ENCODE assay signal across 10 mouse cellular contexts in the genomic region with DNA sequence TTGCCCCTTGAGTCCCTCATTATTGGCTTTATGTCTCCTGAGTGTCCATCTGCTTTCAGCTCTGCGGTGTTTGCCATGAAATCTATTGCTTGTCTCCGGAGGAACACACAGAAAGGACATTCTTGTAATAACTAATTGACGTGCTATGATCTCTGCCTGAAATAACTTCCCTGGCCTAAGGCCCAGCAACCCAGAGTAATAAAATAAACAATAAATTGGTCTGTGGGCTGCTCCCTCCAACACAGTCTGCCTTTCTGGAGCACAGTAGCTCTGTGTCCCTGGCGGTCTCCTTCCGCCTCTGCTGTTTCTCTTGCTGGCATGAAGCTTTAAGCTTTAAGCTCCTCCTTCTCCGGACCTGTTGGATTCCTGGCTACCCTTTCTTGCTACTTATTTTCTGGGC. TPM values are rescaled to one million over a fixed set of nuclear protein-coding genes. Genes with fewer than 3 reads are reported as not detected.
DNase-seq lines count a peak whose midpoint lies in the region; ATAC-seq and TF ChIP-seq lines count a peak whose summit lies in the region.
"Had no signal": no experiment of that assay in that cellular context is flagged by ENCODE, and none has a peak within 500 bp of the region (broad histone marks: within the 10 kb centered on the region; RNA-seq: fewer than 3 reads in every experiment).

No protein-coding gene starts in this region.

- H3K4me2 ChIP-seq in limb, embryonic 12.5 days: no peak overlapping the region
- H3K4me2 ChIP-seq in limb, embryonic 13.5 days (replicated peaks): no peak overlapping the region
- no peak overlapping the region for H3K4me2 ChIP-seq in hindbrain, embryonic 13.5 days
- no peak overlapping the region for H3K4me2 ChIP-seq in midbrain, embryonic 13.5 days (replicated peaks)

- no peaks in the 10 kb centered on the region for H3K27me3 ChIP-seq in limb, embryonic 12.5 days
- H3K27me3 ChIP-seq in limb, embryonic 10.5 days (ENCODE audit: low read depth, poor library complexity, severe bottlenecking): no peaks in the 10 kb centered on the region
- no peaks in the 10 kb centered on the region for H3K27me3 ChIP-seq in kidney, adult 2 months (replicated peaks; ENCODE audit: control insufficient read depth, insufficient read depth, low read length)
- peaks cover 1% of the 10 kb centered on the region; the same call in 1 of the 2 replicates for H3K27me3 ChIP-seq in limb, embryonic 13.5 days
- H3K27me3 ChIP-seq in small intestine, adult 2 months (ENCODE audit: control insufficient read depth, insufficient read depth, low read length): peaks cover 10% of the 10 kb centered on the region; the same call in 1 of the 2 replicates
- no peaks in the 10 kb centered on the region for H3K27me3 ChIP-seq in hindbrain, embryonic 13.5 days
- no peaks in the 10 kb centered on the region for H3K27me3 ChIP-seq in midbrain, embryonic 13.5 days

- peak overlapping the region; percentile 45; the same call in 1 of the 2 replicates for H3K27ac ChIP-seq in limb, embryonic 12.5 days
- no peak overlapping the region for H3K27ac ChIP-seq in limb, embryonic 10.5 days
- H3K27ac ChIP-seq in kidney, adult 2 months (ENCODE audit: insufficient read depth, low read depth, low read length): peak overlapping the region; percentile 64
- 0 out of 2 replicates have a peak overlapping the region, but pooled peaks have one; percentile 0 for H3K27ac ChIP-seq in limb, embryonic 13.5 days
- peak overlapping the region; percentile 48; the same call in 1 of the 2 replicates for H3K27ac ChIP-seq in small intestine, adult 2 months (ENCODE audit: insufficient read depth, low read depth, low read length)
- no peak overlapping the region for H3K27ac ChIP-seq in hindbrain, embryonic 13.5 days
- no peak overlapping the region for H3K27ac ChIP-seq in midbrain, embryonic 13.5 days

- 48% methylated on average over 6 of the region's 6 CpGs for WGBS in limb, embryonic 12.5 days
- WGBS in limb, embryonic 10.5 days: 90% methylated on average over 6 of the region's 6 CpGs
- 46% methylated on average over 6 of the region's 6 CpGs for WGBS in kidney, adult 2 months
- 37% methylated on average over 6 of the region's 6 CpGs for WGBS in limb, embryonic 13.5 days
- WGBS in small intestine, adult 2 months: 48% methylated on average over 6 of the region's 6 CpGs
- WGBS in hindbrain, embryonic 13.5 days: 65% methylated on average over 6 of the region's 6 CpGs
- WGBS in midbrain, embryonic 13.5 days: 83% methylated on average over 6 of the region's 6 CpGs

- no peak for ATAC-seq in limb, embryonic 12.5 days (ENCODE audit: insufficient number of reproducible peaks, insufficient read depth, low FRiP score, low TSS enrichment, low read depth)
- ATAC-seq in limb, embryonic 13.5 days (ENCODE audit: low FRiP score, low read depth): peak; percentile 61; the same call in 1 of the 2 replicates
- ATAC-seq in hindbrain, embryonic 13.5 days (ENCODE audit: low FRiP score): no peak
- no peak for ATAC-seq in midbrain, embryonic 13.5 days

- H3K36me3 ChIP-seq in limb, embryonic 12.5 days: no peaks in the 10 kb centered on the region
- no peaks in the 10 kb centered on the region for H3K36me3 ChIP-seq in limb, embryonic 10.5 days
- H3K36me3 ChIP-seq in kidney, adult 2 months (ENCODE audit: control insufficient read depth, insufficient read depth, low read length): no peaks in the 10 kb centered on the region
- no peaks in the 10 kb centered on the region for H3K36me3 ChIP-seq in limb, embryonic 13.5 days
- H3K36me3 ChIP-seq in small intestine, adult 2 months (ENCODE audit: control insufficient read depth, insufficient read depth, low read length): no peaks in the 10 kb centered on the region
- H3K36me3 ChIP-seq in hindbrain, embryonic 13.5 days: no peaks in the 10 kb centered on the region
- H3K36me3 ChIP-seq in midbrain, embryonic 13.5 days: no peaks in the 10 kb centered on the region

- no peaks in the 10 kb centered on the region for H3K9me3 ChIP-seq in limb, embryonic 12.5 days
- no peaks in the 10 kb centered on the region for H3K9me3 ChIP-seq in limb, embryonic 10.5 days (replicated peaks)
- H3K9me3 ChIP-seq in limb, embryonic 13.5 days: no peaks in the 10 kb centered on the region
- H3K9me3 ChIP-seq in hindbrain, embryonic 13.5 days: no peaks in the 10 kb centered on the region
- no peaks in the 10 kb centered on the region for H3K9me3 ChIP-seq in midbrain, embryonic 13.5 days

- no peak for TF ChIP-seq POLR2A in kidney, adult 2 months (IDR thresholded peaks at IDR 0.05; ENCODE audit: low read depth, low read length)
- TF ChIP-seq POLR2A in small intestine, adult 2 months (IDR thresholded peaks at IDR 0.05; ENCODE audit: low read depth, low read length): no peak

- H3K4me1 ChIP-seq in limb, embryonic 12.5 days (replicated peaks): peaks cover 16% of the 10 kb centered on the region; the same call in 1 of the 2 replicates
- H3K4me1 ChIP-seq in limb, embryonic 10.5 days: peaks cover 19% of the 10 kb centered on the region
- H3K4me1 ChIP-seq in kidney, adult 2 months (ENCODE audit: control insufficient read depth, insufficient read depth, low read length): peaks cover 3% of the 10 kb centered on the region; the same call in 1 of the 2 replicates
- H3K4me1 ChIP-seq in limb, embryonic 13.5 days: peaks cover 30% of the 10 kb centered on the region
- H3K4me1 ChIP-seq in small intestine, adult 2 months (ENCODE audit: control insufficient read depth, insufficient read depth, insufficient read length, low read length): no peaks in the 10 kb centered on the region
- peaks cover 21% of the 10 kb centered on the region for H3K4me1 ChIP-seq in hindbrain, embryonic 13.5 days (replicated peaks)
- H3K4me1 ChIP-seq in midbrain, embryonic 13.5 days (replicated peaks): peaks cover 13% of the 10 kb centered on the region

- no peak overlapping the region for H3K4me3 ChIP-seq in limb, embryonic 12.5 days (replicated peaks)
- no peak overlapping the region for H3K4me3 ChIP-seq in limb, embryonic 10.5 days
- H3K4me3 ChIP-seq in kidney, adult 2 months (ENCODE audit: insufficient read depth, low read depth, low read length): peak overlapping the region; percentile 42
- H3K4me3 ChIP-seq in limb, embryonic 13.5 days: no peak overlapping the region
- H3K4me3 ChIP-seq in small intestine, adult 2 months (ENCODE audit: low read depth, low read length): no peak overlapping the region
- H3K4me3 ChIP-seq in hindbrain, embryonic 13.5 days: no peak overlapping the region
- H3K4me3 ChIP-seq in midbrain, embryonic 13.5 days (replicated peaks): no peak overlapping the region

- no peak for TF ChIP-seq CTCF in kidney, adult 2 months (conservative IDR thresholded peaks at IDR 0.05; ENCODE audit: insufficient read depth, insufficient read length, low read depth, low read length)
- TF ChIP-seq CTCF in small intestine, adult 2 months (IDR thresholded peaks at IDR 0.05; ENCODE audit: extremely low read depth, insufficient read length, insufficient replicate concordance, low read depth, low read length): no peak

- no peak overlapping the region for H3K9ac ChIP-seq in limb, embryonic 12.5 days (replicated peaks)
- H3K9ac ChIP-seq in limb, embryonic 13.5 days: no peak overlapping the region
- H3K9ac ChIP-seq in hindbrain, embryonic 13.5 days: no peak overlapping the region
- H3K9ac ChIP-seq in midbrain, embryonic 13.5 days (replicated peaks): no peak overlapping the region

- no peak for DNase-seq in limb, embryonic 10.5 days (ENCODE audit: low spot score)
- DNase-seq in kidney, adult 2 months: peak; percentile 86
- no peak for DNase-seq in frontal cortex, postnatal 14 days (ENCODE audit: low spot score in 2 of 2)
- DNase-seq: left cerebral cortex, postnatal 4 days; right cerebral cortex, postnatal 4 days had no signal

RNA-seq across cellular contexts. Expression of gene Ehd3, which starts 4.5 kb away (rescaled TPM):
- polyA plus RNA-seq in limb, embryonic 12.5 days (2016; fragmentation: Nextera tagmentation; extraction: Ambion mirVana): 6.4 and 8.1 TPM in 2 replicates
- 9.8 and 11.8 TPM in 2 replicates for polyA plus RNA-seq in limb, embryonic 10.5 days (2016; fragmentation: Nextera tagmentation; extraction: Ambion mirVana)
- polyA plus RNA-seq in kidney, adult 2 months (2012; rRNA removed): 39.0 and 42.9 TPM in 2 replicates
- 5.8 and 6.1 TPM in 2 replicates for polyA plus RNA-seq in limb, embryonic 13.5 days (2015; fragmentation: Nextera tagmentation; extraction: Ambion mirVana)
- 1.7 and 3.0 TPM in 2 replicates for polyA plus RNA-seq in small intestine, adult 2 months (2012; rRNA removed)
- 13.7 and 14.9 TPM in 2 replicates for polyA plus RNA-seq in hindbrain, embryonic 13.5 days (2015; fragmentation: Nextera tagmentation; extraction: Ambion mirVana)
- polyA plus RNA-seq in midbrain, embryonic 13.5 days (2015; fragmentation: Nextera tagmentation; extraction: Ambion mirVana): 10.7 and 11.4 TPM in 2 replicates

Comparison
In these comparisons a context has a peak if more than half of its experiments do, and no peak if none do; other contexts are left out.
1. H3K27ac ChIP-seq: peak in limb, embryonic 12.5 days (single experiment), kidney, adult 2 months (single experiment), limb, embryonic 13.5 days (single experiment) and small intestine, adult 2 months (single experiment); none in limb, embryonic 10.5 days (single experiment), hindbrain, embryonic 13.5 days (single experiment) and midbrain, embryonic 13.5 days (single experiment).